In genomic region chr16:90259623-90260022, GRCm38 (mm10) we compare ENCODE assay signal across 20 mouse cellular contexts.
"Had no signal": no experiment of that assay in that cellular context is flagged by ENCODE, and none has a peak within 500 bp of the region (broad histone marks: within the 10 kb centered on the region; RNA-seq: fewer than 3 reads in every experiment).

No protein-coding gene starts in this region.

- H3K27me3 ChIP-seq: lung, embryonic 15.5 days; midbrain, embryonic 12.5 days; neural tube, embryonic 13.5 days; neural tube, embryonic 15.5 days had no signal

- H3K4me2 ChIP-seq: lung, embryonic 15.5 days; midbrain, embryonic 12.5 days; neural tube, embryonic 13.5 days; neural tube, embryonic 15.5 days had no signal

- H3K9ac ChIP-seq: liver, embryonic 14.5 days; lung, embryonic 15.5 days; midbrain, embryonic 12.5 days; neural tube, embryonic 13.5 days; neural tube, embryonic 15.5 days had no signal

- H3K27ac ChIP-seq: liver, embryonic 14.5 days; midbrain, embryonic 10.5 days; midbrain, embryonic 12.5 days; neural tube, embryonic 13.5 days; neural tube, embryonic 15.5 days had no signal

- DNase-seq: lung, adult 18-20 months; lung, postnatal 10 days; lung, postnatal 4 days; midbrain, embryonic 14.5 days; retina, postnatal 1 day; right cerebral cortex, adult 18-20 months; right cerebral cortex, postnatal 25 days; right cerebral cortex, postnatal 4 days; spleen, adult 18-20 months; thymus, adult 18-20 months; thymus, postnatal 14 days; thymus, postnatal 36 days had no signal

- H3K4me1 ChIP-seq: midbrain, embryonic 10.5 days; midbrain, embryonic 12.5 days; neural tube, embryonic 13.5 days; neural tube, embryonic 15.5 days had no signal

- ATAC-seq: midbrain, embryonic 16.5 days had no signal

- H3K9me3 ChIP-seq: lung, embryonic 15.5 days; midbrain, embryonic 10.5 days; midbrain, embryonic 12.5 days; neural tube, embryonic 13.5 days; neural tube, embryonic 15.5 days had no signal

- H3K4me3 ChIP-seq: lung, embryonic 15.5 days; midbrain, embryonic 10.5 days; midbrain, embryonic 12.5 days; myocyte; neural tube, embryonic 13.5 days; neural tube, embryonic 15.5 days had no signal
